Mouse (Mus musculus): ENCODE data around the gene Etfdh.
"Not testable (repeated sequence)": the region's sequence is repeated elsewhere in the genome, so short reads cannot be mapped to it uniquely, and the experiment has no call there.

The Etfdh gene

GRCm38 (mm10) chr3:79577606-79578005 is 51.7 kb downstream of the Etfdh start:
- no peak for DNase-seq (ENCODE audit: extremely low read depth, low read depth, low spot score)

DNA sequence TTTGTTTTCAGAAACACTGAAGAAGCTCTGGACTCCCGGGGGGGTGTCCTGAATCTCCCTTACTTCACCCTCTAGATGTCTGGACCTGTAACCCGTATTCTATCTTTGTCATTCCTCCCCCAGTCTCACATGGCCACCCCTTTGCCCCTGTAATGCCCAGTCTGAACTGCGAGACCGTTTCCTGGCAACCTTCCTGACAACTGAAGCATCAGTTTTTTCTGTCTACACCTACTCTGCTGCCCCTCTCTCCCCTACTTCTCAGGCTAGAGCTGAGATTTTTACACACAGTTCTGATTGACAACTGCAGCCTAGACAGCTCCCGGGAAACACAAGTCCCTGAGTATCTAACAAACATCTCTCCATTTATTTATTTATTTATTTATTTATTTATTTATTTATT is 52.4 kb downstream of the Etfdh start:
- no peak for DNase-seq (ENCODE audit: extremely low read depth, low read depth, low spot score)

GRCm38 (mm10) chr3:79576468-79576816 is 52.9 kb downstream of the Etfdh start:
- no peak for DNase-seq (ENCODE audit: extremely low read depth, low read depth, low spot score)

GRCm38 (mm10) chr3:79575576-79576467 is 53.5 kb downstream of the Etfdh start:
- no peak for DNase-seq (ENCODE audit: extremely low read depth, low read depth, low spot score)

GRCm38 (mm10) chr3:79574336-79574735 is 55.0 kb downstream of the Etfdh start:
- no peak for DNase-seq (ENCODE audit: extremely low read depth, low read depth, low spot score)

- DNase-seq (ENCODE audit: extremely low read depth, low read depth, low spot score), result not testable (repeated sequence)
These were observed 55.9 kb downstream of the Etfdh start for GRCm38 (mm10) chr3:79573376-79573775.

DNA sequence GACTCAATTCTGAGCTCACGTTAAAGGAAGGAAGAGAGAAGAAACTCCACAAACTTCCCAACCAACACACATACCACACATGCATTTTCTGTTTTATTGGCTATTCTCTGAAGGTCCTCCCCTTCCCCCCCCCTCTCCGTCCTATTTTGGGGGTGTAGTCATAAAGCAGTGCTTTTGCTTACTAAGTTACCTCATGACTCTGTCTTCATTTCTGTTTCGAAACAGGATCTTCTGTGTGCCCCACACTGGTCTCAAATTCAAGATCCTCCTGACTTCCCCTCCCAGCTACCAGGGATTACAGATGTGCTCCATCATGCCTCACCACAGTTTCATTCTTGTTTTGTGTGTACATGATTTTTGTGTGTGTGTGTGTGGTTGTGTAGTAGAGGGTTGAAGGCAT is 56.9 kb downstream of the Etfdh start:
- no peak for DNase-seq (ENCODE audit: extremely low read depth, low read depth, low spot score)

GRCm38 (mm10) chr3:79569351-79569681 is 60.0 kb downstream of the Etfdh start:
- no peak for DNase-seq (ENCODE audit: extremely low read depth, low read depth, low spot score)

DNA sequence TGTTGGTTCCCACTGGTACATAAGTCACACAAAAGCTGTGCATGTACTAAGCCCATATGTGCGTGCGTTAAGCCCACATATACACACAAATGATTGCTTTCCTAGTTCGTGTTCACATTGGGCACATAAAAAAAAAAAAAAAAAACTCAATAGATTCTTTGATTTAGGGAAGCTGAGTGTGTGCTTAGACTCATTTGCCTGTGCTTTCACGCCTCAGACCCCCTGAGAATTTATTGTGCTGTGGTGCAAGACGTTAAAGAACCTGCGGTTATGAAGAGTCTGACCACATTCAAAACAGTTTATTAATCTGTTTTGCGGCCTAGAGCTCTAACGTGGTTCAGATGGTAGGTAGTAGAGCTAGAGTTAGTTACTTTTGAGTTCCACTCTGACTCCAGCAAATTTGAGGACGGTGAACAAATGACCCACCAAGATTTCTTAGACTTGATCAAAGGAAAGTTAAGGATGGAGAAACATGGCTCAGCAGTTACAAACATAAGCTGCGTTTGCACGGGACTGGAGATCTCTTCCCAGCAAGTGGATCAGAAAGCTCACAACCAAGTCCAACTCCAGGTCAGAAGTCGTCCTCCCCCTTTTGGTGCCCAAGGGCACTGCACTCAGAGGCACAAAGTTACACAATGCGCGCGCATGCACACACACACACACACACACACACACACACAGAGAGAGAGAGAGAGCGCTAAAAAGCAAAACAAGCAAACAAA is 60.5 kb downstream of the Etfdh start:
- DNase-seq (ENCODE audit: extremely low read depth, low read depth, low spot score), result no peak

- peak; percentile 70 for DNase-seq (ENCODE audit: extremely low read depth, low read depth, low spot score)
These were observed 61.5 kb downstream of the Etfdh start, which contains the start of gene Fnip2 for GRCm38 (mm10) chr3:79567703-79568362. Fnip2 (minus strand) TSS chr3:79567796.

DNA sequence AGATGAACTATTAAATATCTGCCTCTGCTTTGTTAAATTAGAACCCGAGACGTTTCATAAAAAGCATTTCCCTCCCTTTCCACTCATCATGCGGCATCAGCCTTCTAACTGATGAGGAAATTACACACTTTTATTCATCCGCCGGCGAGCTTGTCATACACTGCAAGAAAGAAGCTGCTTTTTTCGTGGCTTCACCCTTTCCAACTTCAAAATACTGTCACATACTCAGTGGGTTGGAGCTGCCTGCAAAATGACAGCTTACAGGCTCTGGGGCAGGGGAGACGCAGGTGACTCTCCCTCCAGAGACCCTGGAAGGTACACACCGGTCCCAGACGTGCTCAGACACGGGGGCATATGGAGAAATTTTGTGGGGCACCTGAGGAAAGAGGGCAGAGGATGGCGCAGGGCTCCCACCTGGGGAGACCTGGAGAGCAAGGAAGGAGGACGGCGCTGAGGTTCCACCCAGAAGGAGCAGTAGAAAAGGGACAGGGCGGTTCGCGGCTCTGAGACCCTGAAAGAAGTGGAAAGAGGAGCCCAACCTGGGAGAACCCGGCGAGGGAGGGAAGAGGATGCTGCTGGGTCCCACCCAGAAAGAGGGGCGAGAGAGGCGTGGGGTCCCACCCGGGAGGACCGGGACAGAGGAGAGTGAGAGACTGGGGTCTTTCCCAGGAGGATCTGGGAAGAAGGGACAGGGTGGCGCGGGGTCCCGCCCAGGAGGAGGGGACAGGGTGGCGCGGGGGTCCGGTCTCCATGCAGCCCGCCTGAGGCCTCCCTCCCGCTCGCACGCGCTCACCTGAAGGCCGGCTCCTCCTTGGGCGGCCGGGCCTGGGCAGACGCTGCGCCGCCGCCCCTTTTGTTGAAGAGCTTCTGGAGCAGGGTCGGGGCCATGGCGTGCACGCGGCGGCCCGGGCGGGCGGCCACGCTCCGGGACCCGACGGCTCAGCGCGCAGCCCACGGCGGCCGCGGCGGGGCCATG is 62.3 kb downstream of the Etfdh start:
- DNase-seq (ENCODE audit: extremely low read depth, low read depth, low spot score), result no peak

- DNase-seq (ENCODE audit: extremely low read depth, low read depth, low spot score), result no peak
These were observed 64.3 kb downstream of the Etfdh start for GRCm38 (mm10) chr3:79564875-79565606.

GRCm38 (mm10) chr3:79563511-79563910 is 65.8 kb downstream of the Etfdh start:
- DNase-seq (ENCODE audit: extremely low read depth, low read depth, low spot score), result no peak

- DNase-seq (ENCODE audit: extremely low read depth, low read depth, low spot score), result no peak
These were observed 67.2 kb downstream of the Etfdh start for GRCm38 (mm10) chr3:79561784-79562715.

GRCm38 (mm10) chr3:79560555-79560954 is 68.7 kb downstream of the Etfdh start:
- DNase-seq (ENCODE audit: extremely low read depth, low read depth, low spot score), result no peak

- no peak for DNase-seq (ENCODE audit: extremely low read depth, low read depth, low spot score)
These were observed 69.6 kb downstream of the Etfdh start for GRCm38 (mm10) chr3:79559773-79560045.

GRCm38 (mm10) chr3:79559021-79559772 is 70.1 kb downstream of the Etfdh start:
- no peak for DNase-seq (ENCODE audit: extremely low read depth, low read depth, low spot score)

GRCm38 (mm10) chr3:79555061-79555460 is 74.2 kb downstream of the Etfdh start:
- no peak for DNase-seq (ENCODE audit: extremely low read depth, low read depth, low spot score)
